ENCODE assay signal across 1 mouse cellular context in the genomic region with DNA sequence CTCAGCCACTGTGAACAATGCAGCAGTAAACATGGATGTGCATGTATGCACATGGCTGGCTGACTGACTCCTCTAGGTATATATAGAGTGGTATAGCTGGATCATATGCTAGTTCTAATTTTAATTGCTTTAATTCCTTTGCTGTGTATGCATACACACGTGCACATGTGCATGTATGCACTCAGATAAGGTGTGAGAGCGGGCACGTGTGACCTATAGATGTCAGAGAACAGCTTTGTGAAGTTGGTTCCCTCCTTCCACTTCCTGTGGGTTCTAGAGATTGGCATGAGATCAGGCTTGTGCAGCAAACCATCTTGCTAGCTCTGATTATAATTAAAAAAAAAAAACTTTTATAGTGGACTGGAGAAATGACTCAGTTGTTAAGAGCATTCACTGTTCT.
A peak's percentile ranks its signal among the peaks of the same experiment; 100 is the strongest.
TF ChIP-seq lines count a peak whose summit lies in the region.

No protein-coding gene starts in this region.

TF ChIP-seq in MEL, 35 proteins besides CTCF, POLR2A, EP300 and RAD21 (continued from another document):
- no peak for TF ChIP-seq TCF12 (IDR thresholded peaks at IDR 0.05; ENCODE audit: low read depth, low read length)
- peak; percentile 10; the same call in 1 of the 2 replicates for TF ChIP-seq ETS1 (IDR thresholded peaks at IDR 0.05; ENCODE audit: low read depth, low read length)
